Mouse (Mus musculus) frontal cortex, postnatal 25 days (tissue): ENCODE data around the gene Mgat4b.
A peak's percentile ranks its signal among the peaks of the same experiment; 100 is the strongest.

Experiments used
- DNase-seq, 2 experiments: peaks; one replicate each; pipeline ENCODE4 v3.0.0; 2022; ENCODE audit warnings: low spot score in 2 of 2

Gene Mgat4b

DNA sequence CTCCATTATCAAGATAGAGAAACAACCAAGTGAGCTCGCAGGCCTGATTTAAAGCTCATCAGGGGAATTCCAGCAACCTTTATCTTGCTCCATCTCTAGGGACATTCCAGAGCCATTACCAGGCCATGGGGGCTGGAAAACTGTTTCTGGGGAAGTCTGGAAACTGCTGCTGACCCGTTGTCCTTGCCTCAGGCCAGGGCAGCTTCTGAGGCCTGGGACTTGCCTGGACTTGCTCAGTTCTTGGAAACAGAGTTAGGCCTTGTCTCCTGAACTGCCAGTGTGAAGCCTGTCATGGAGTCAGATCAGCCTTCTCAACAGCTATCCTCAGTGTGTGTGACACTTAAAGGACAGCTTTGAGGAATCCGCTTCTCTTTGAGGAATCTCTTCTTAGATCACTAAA, 41.5 kb downstream of the Mgat4b start:
- DNase-seq = no peak

DNA sequence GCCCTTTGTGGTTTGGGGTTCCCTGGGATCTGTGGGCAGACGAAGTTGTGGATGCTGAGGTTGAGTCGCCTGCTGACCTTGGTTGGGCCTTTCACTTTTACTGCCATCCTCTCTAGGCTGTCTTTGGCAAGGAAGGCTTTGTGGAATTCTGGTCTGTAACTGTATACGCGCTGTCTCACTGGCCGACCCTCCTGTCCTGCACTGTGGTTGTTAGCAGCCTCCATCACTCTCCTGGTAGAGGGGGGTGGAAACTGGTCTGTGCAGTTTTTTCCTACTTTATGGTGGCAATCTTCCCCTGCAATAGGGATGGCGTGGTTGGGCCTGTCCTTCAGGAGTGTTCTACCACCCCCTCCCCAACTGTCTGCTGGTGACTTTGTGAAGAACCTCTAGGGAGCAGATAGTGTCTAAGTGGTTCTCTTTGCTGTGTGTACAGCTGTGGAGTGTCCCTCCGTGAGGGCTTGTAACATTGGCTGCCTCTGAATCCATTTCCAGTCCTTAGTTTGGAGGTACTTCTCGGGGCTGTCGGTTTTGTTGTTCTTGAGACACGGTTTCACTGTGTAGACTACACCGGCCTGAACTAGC, 42.1 kb downstream of the Mgat4b start:
- DNase-seq = no peak

- no peak for DNase-seq
Observed at GRCm38 (mm10) chr11:50253393-50253792, 42.7 kb downstream of the Mgat4b start.

GRCm38 (mm10) chr11:50254010-50254580, 43.4 kb downstream of the Mgat4b start:
- DNase-seq = peak; percentile 59 to 65

GRCm38 (mm10) chr11:50256615-50257014, 45.9 kb downstream of the Mgat4b start:
- no peak for DNase-seq

DNA sequence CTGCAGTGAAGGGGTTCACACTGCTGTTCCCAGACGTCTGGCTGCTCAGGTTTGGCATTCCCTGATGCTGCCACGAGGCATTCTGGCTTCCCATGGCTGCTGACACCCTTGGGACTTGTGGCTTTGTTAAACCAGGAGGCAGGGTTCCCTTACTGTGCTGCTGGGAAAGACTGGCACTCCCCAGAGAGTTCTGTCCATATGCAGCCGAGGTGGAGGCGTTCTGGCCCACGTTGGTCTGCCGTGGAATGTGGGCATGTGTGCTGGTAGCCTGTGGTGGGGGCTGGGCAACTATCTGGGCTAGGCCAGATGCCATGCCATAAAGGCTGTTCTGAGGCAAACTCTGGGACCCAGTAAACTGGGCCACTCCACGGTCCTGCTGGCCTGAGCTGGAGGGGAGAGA, 47.6 kb downstream of the Mgat4b start:
- no peak for DNase-seq

DNA sequence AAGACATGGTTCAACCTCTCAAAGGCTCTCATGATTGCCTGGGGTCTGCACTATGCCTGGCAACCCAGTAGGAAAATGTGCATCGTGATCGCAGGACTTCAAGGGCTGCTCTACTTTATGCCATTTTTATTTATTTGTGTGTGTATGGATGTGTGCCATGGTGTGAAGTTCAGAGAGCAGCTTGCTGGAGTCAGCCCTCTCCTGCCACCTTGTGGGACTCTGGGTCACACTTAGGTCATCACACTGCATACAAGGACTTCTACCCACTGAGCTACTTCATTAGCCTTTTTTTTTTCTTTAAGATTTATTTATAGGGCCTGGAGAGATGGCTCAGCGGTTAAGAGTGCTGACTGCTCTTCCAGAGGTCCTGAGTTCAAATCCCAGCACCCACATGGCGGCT, 51.3 kb downstream of the Mgat4b start:
- DNase-seq = no peak

DNA sequence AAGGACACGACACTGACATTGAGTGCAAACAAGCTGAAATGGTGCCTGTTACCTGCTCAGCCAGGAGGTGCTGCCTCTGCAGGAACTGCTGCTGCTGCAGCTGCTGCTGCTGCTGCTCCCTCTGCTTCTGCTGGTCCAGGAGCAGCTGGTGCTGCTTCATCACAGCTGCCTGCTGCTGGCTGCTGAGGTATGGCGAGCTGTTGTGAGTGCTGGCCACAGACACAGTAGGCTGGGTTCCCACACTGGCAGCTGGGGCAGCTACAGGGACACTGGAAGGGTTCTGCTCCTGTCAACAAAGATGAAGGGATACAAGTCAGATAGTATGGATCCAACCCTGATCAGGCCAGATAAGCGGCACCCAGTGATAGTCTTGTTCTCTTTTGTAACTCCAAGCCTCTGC, 52.5 kb downstream of the Mgat4b start:
- DNase-seq = no peak

DNA sequence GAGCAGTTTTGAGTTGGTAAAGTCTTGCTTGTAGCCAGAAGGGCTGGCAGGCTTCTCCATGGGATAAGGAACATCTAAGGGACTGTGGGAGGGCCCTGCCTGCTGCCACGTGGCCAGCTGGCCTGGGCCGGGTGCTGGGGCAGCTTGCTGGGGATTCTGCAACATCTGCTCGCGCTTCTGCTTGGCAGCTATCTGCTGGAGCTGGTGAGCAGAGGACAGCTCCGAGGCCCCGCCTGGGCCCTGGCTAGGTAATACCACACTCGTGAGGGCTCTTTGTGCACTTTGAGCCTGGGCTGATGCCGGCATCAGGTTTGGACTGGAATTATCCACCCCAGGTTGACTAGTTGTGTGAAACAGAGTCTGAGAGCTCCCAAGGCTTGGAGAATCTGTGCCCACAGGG, 55.2 kb downstream of the Mgat4b start:
- DNase-seq = no peak

DNA sequence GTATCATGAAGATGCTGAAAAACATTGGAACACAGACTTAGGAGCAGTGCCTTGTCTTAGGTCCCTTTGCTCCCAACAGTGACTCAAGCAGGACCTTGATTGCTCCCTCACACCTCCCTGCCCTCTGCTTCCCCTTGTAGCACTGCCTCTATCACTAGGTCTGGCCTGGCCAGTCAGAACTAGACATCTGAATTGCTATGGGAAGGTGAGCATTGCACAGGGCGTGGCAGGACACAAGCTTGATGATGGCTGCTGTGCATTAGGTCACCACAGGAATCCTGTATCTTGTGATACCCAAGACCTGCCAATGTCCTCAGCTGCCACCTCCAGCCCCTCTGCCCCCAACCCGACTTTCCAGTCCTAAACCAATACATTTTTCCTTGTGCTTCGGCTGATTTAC, 56.3 kb downstream of the Mgat4b start:
- DNase-seq = no peak

- DNase-seq = no peak
Observed at GRCm38 (mm10) chr11:50269163-50269562, 58.5 kb downstream of the Mgat4b start.

GRCm38 (mm10) chr11:50269885-50270284, 59.2 kb downstream of the Mgat4b start:
- DNase-seq = no peak

GRCm38 (mm10) chr11:50272819-50273218, 62.1 kb downstream of the Mgat4b start:
- no peak for DNase-seq

DNA sequence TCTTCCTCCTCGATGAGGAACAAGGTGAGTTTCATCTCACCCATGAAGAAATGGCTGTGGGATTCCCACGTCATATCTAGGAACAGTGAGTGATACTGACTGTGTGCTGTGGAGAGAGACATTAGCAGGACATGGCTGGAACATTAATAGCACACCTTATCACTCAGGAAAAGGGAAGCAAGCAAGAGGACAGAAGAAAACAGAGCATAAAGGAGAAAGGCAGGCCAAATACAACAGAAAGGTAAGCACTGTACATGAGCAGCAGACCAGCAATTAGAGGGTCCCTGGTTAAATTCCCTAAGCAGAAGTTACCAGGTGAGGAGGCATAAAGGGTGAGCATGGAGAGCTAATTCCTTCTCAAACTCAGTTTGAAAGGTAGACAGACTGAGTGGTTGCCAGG, 64.4 kb downstream of the Mgat4b start:
- no peak for DNase-seq

DNA sequence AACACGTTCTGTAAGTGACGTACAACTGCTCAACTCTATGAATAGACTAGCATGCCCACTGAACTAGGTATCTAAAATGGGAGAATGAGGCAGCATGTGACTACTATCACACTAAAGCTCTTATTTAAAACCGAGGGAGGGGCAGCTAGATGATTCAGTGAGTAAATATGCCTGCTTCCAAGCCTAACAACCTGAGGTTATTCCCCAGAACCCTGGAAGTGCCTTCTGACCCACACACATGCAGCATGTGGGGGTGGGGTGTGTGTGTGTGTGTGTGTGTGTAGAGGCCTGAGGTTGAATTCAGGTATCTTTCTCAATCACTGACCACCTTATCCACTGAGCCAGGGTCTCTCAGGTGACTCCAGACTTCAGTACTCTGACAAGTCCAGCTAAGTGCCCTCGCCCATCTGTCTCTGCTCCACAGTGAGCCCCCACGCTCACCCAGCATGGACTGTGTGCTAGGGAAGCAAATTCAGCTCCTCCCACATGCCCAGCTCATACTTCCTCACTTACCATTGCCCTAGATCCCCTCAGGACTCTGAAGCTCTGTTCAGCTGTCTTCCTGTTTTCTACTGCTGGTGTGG, 65.0 kb downstream of the Mgat4b start:
- DNase-seq = no peak

- no peak for DNase-seq
Observed at GRCm38 (mm10) chr11:50277025-50277424, 66.3 kb downstream of the Mgat4b start.

DNA sequence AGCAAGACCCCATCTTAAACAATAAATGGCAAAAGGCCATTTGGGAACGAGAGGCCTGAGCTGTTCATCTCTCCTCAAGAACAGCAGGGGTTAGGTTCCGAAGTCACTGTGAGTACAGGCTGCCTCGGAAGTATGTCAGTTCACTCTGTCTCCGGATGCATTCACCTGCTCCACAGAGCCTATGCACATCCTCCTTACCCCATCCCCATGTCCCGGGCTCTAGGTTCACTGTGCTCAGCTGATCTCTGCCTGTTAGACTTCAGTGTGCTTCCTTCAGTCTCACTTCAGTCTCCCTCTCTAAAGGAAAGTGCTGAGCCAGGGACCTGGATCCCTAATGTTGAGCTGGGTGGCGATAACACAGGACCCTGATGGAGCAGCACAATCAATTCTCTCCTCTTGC, 67.0 kb downstream of the Mgat4b start:
- DNase-seq = no peak

DNA sequence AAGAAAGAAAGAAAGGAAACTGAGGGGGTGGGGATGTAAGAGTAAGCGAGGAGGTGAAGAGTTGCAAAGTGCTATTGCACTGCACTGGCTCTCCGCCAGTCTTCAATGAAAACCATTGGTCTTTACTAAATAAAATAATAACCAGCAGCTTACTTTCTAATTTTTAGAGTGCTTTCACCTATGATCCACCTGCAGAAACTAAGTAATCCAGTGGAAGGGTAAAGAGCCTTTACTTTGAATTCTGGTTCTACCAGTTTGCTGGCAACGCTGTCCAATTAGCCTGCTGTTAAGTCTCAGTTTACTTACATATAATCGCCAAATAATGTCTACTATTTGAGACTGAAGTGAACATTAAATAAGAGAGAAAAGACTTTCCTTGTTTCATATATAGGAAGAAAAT, 68.3 kb downstream of the Mgat4b start:
- DNase-seq = no peak

GRCm38 (mm10) chr11:50280053-50280452, 69.4 kb downstream of the Mgat4b start:
- DNase-seq = no peak
